Mouse (Mus musculus) heart, adult 2 months (tissue): ENCODE data around the gene Diras1. TPM values are rescaled to one million over a fixed set of nuclear protein-coding genes. Genes with fewer than 3 reads are reported as not detected.

ENCODE experiments used
- DNase-seq, 2 experiments: peaks; one replicate each; pipeline ENCODE4 v3.0.0; 2021
- H3K27ac ChIP-seq: fragments of 200-600 bp; 2 replicates; pipeline ENCODE4 v1.8.1; 2022
- H3K27me3 ChIP-seq: fragments of 200-500 bp; 2 replicates; pipeline ENCODE4 v1.6.1; 2012; ENCODE audit warnings: mild to moderate bottlenecking, low read length, inconsistent platforms, mixed read lengths; ENCODE audit not compliant: control insufficient read depth, insufficient read depth
- H3K36me3 ChIP-seq: fragments of 200-500 bp; 2 replicates; pipeline ENCODE4 v1.6.1; 2012; ENCODE audit warnings: low read length, inconsistent platforms; ENCODE audit not compliant: control insufficient read depth, insufficient read depth
- H3K4me1 ChIP-seq: fragments of 200-500 bp; 2 replicates; pipeline ENCODE4 v1.6.1; 2011; ENCODE audit warnings: low read length; ENCODE audit not compliant: control insufficient read depth, insufficient read depth
- H3K4me3 ChIP-seq: fragments of 200-600 bp; 2 replicates; pipeline ENCODE4 v1.8.1; 2022
- H3K79me2 ChIP-seq: fragments of 200-500 bp; replicated peaks from 2 replicates; pipeline ENCODE4 v1.6.1; 2012; ENCODE audit warnings: mild to moderate bottlenecking, inconsistent platforms, low read length, moderate library complexity, mixed read lengths; ENCODE audit not compliant: control insufficient read depth, insufficient read depth
- H3K9ac ChIP-seq: fragments of 200-500 bp; 2 replicates; pipeline ENCODE4 v1.6.1; 2012; ENCODE audit warnings: low read depth, mild to moderate bottlenecking, control low read depth, inconsistent platforms, low read length, mixed read lengths
- CTCF ChIP-seq: fragments of 200-600 bp; IDR thresholded peaks from 2 replicates; pipeline ENCODE4 v1.8.1; 2022; ENCODE audit warnings: antibody characterized with exemption, mild to moderate bottlenecking, moderate library complexity
- EP300 ChIP-seq: fragments of 200-500 bp; IDR thresholded peaks from 2 replicates; pipeline ENCODE4 v1.6.1; 2011; ENCODE audit warnings: low read depth, low read length, control low read depth; ENCODE audit not compliant: insufficient read depth
- POLR2A ChIP-seq: fragments of 200-500 bp; IDR thresholded peaks from 2 replicates; pipeline ENCODE4 v1.6.1; 2011; ENCODE audit warnings: mild to moderate bottlenecking, low read depth, low read length, control low read depth; ENCODE audit not compliant: insufficient read depth
- WGBS: fragments of 180-500 bp; shearing (Covaris S2); methylation state at CpG from one replicate; pipeline ENCODE4 v1.1.7; 2018; 5-methylcytosine and 5-hydroxymethylcytosine counted together
- intact Hi-C: fragments of 180-260 bp; cut with DNase I; formaldehyde crosslinking; loops from one replicate; pipeline ENCODE4 v1.15.1; 2025
- polyA plus RNA-seq: library from polyadenylated mRNA; depleted of rRNA; stranded (reverse); fragments of >200 nt; gene quantifications from 2 replicates; pipeline ENCODE4 v1.2.3, GENCODE M21; 2012
- total RNA-seq, 2 experiments: library from RNA; stranded (reverse); gene quantifications; 2 replicates each; pipeline ENCODE4 v1.2.3; 2021

Gene Diras1
- total and polyA plus RNA-seq, 3 experiments, result 0.04 TPM; not detected in 2

GRCm38 (mm10) chr10:81036988-81037580 is 11.6 kb upstream of the Diras1 start, which contains the start of gene Slc39a3:
Gene Slc39a3 (minus strand): TSS chr10:81037426.
- intact Hi-C loops, result no loop called here
- peak within 1 kb of the TSS; percentile 87 for H3K27ac ChIP-seq

DNA sequence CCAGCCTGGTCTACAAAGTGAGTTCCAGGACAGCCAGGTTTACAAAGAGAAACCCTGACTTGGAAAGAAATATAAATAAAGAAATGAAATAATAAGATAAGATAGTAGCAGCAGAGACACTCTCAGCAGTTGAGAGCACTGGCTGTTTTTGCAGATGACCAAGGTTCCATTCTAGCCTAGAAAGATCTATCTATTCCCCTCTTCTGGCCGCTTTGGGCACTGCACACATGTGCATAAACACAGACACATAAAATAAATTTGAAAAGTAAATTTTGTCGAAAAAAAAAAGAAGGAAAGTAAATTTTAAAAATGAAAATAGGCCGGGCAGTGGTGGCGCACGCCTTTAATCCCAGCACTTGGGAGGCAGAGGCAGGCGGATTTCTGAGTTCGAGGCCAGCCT is 10.8 kb upstream of the Diras1 start:
- Histone ChIP-seq H3K27ac (no peak overlapping the region), H3K36me3 (no peaks in the 10 kb centered on the region), H3K4me3 (no peak overlapping the region), H3K9ac (no peak overlapping the region), H3K4me1 (peaks cover 1% of the 10 kb centered on the region; the same call in 1 of the 2 replicates), H3K79me2 (peaks cover 3% of the 10 kb centered on the region), H3K27me3 (no peaks in the 10 kb centered on the region)
- no peak for DNase-seq
- intact Hi-C loops, result no loop called here
- TF ChIP-seq CTCF, result peak; percentile 56
- TF ChIP-seq POLR2A, result no peak
- WGBS, result 77% methylated on average over 7 of the region's 7 CpGs

More at GRCm38 (mm10) chr10:81036988-81037580, 11.6 kb upstream of the Diras1 start, which contains the start of gene Slc39a3:
- H3K4me3 ChIP-seq, result peak within 1 kb of the TSS; percentile 100
- H3K79me2 ChIP-seq, result peaks cover 3% of the 10 kb centered on the region
- peak; percentile 82 for TF ChIP-seq EP300
- TF ChIP-seq CTCF, result peak; percentile 14; the same call in 1 of the 2 replicates
- TF ChIP-seq POLR2A, result peak; percentile 70
- H3K27me3 ChIP-seq, result no peaks in the 10 kb centered on the region
- WGBS, result under 1% methylated on average over 35 of the region's 35 CpGs
- no peaks in the 10 kb centered on the region for H3K36me3 ChIP-seq
- peak within 1 kb of the TSS; percentile 95 for H3K9ac ChIP-seq
- H3K4me1 ChIP-seq, result peaks cover 1% of the 10 kb centered on the region; the same call in 1 of the 2 replicates
- DNase-seq, result peak; percentile 98 to 100

- intact Hi-C loops, result no loop called here
- Histone ChIP-seq H3K4me3 (no peak overlapping the region), H3K27ac (no peak overlapping the region), H3K9ac (no peak overlapping the region), H3K4me1 (peaks cover 1% of the 10 kb centered on the region; the same call in 1 of the 2 replicates), H3K27me3 (no peaks in the 10 kb centered on the region), H3K36me3 (no peaks in the 10 kb centered on the region), H3K79me2 (peaks cover 3% of the 10 kb centered on the region)
- 82% methylated on average over 10 of the region's 10 CpGs for WGBS
- DNase-seq, result no peak
- TF ChIP-seq EP300 (no peak), POLR2A (no peak), CTCF (no peak)
Measured at GRCm38 (mm10) chr10:81033586-81033985, 8.1 kb upstream of the Diras1 start.

DNA sequence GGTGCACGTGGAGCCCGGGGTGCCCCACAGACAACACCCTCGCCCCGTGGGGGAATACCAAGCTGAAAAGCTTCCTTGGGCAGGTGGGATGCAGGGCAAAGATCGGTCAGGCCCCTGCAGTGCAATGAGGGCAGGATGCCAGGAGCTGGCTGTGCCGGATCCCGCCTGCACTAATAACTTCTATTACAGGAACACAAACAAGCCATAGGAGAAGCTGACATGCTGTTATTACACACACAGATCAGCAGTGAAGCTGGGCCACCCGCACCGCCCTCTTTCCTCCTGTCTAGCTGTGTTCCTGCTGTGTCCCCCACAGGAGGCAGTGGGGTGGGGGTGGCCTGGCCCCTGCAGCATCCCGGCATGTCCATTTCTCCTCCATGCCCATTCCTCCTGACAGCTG is 3.6 kb upstream of the Diras1 start:
- Histone ChIP-seq H3K4me3 (no peak overlapping the region), H3K9ac (no peak overlapping the region), H3K36me3 (no peaks in the 10 kb centered on the region), H3K27me3 (peaks cover 4% of the 10 kb centered on the region; the same call in 1 of the 2 replicates), H3K27ac (no peak overlapping the region), H3K79me2 (no peaks in the 10 kb centered on the region), H3K4me1 (peaks cover 2% of the 10 kb centered on the region; the same call in 1 of the 2 replicates)
- WGBS, result 64% methylated on average over 10 of the region's 10 CpGs
- DNase-seq, result no peak
- intact Hi-C loops, result no loop called here
- TF ChIP-seq EP300, result no peak
- no peak for TF ChIP-seq POLR2A
- TF ChIP-seq CTCF, result no peak

- no peak for TF ChIP-seq CTCF
- TF ChIP-seq POLR2A, result no peak
- no peak for TF ChIP-seq EP300
- H3K4me3 ChIP-seq, result no peak overlapping the region
- H3K79me2 ChIP-seq, result no peaks in the 10 kb centered on the region
- no peak for DNase-seq
- H3K9ac ChIP-seq, result no peak overlapping the region
- no peak overlapping the region for H3K27ac ChIP-seq
- peaks cover 4% of the 10 kb centered on the region; the same call in 1 of the 2 replicates for H3K27me3 ChIP-seq
- intact Hi-C loops, result no loop called here
- H3K4me1 ChIP-seq, result peaks cover 2% of the 10 kb centered on the region; the same call in 1 of the 2 replicates
- H3K36me3 ChIP-seq, result no peaks in the 10 kb centered on the region
Measured at GRCm38 (mm10) chr10:81028219-81028618, 2.8 kb upstream of the Diras1 start.

- WGBS, result 26% methylated on average over 4 of the region's 4 CpGs
Measured at GRCm38 (mm10) chr10:81027331-81027730, 1.9 kb upstream of the Diras1 start.

More at GRCm38 (mm10) chr10:81027331-81027730, 1.9 kb upstream of the Diras1 start:
- Histone ChIP-seq H3K4me1 (peaks cover 2% of the 10 kb centered on the region; the same call in 1 of the 2 replicates), H3K9ac (no peak overlapping the region), H3K27me3 (peaks cover 4% of the 10 kb centered on the region; the same call in 1 of the 2 replicates), H3K79me2 (no peaks in the 10 kb centered on the region), H3K36me3 (no peaks in the 10 kb centered on the region), H3K4me3 (no peak overlapping the region), H3K27ac (peak overlapping the region; percentile 31; the same call in 1 of the 2 replicates)
- DNase-seq, result peak; percentile 43 to 57
- intact Hi-C loops, result no loop called here
- no peak for TF ChIP-seq CTCF
- TF ChIP-seq POLR2A, result no peak
- no peak for TF ChIP-seq EP300
